Mouse (Mus musculus) ovary, postnatal 36 days (tissue): Measurements from ENCODE around the gene Foxi2.

ENCODE experiments used
- DNase-seq: peaks from one replicate; pipeline ENCODE4 v3.0.0; 2022; ENCODE audit warnings: low spot score, mixed read lengths

The Foxi2 gene

GRCm38 (mm10) chr7:135410237-135410965 lies at the start of gene Foxi2:
TSS of gene Foxi2 (plus strand) at chr7:135410308.
- DNase-seq: no peak

GRCm38 (mm10) chr7:135364606-135365005 lies 45.5 kb upstream of the Foxi2 start:
- no peak for DNase-seq

GRCm38 (mm10) chr7:135376048-135376447 lies 34.1 kb upstream of the Foxi2 start:
- DNase-seq: no peak

- peak; percentile 9 for DNase-seq
Measured at GRCm38 (mm10) chr7:135376932-135377331, 33.2 kb upstream of the Foxi2 start.

- DNase-seq: no peak
Measured at GRCm38 (mm10) chr7:135378331-135378730, 31.8 kb upstream of the Foxi2 start.

- DNase-seq: no peak
Measured at GRCm38 (mm10) chr7:135389039-135389438, 21.1 kb upstream of the Foxi2 start.

GRCm38 (mm10) chr7:135392949-135393542 lies 17.1 kb upstream of the Foxi2 start:
- DNase-seq: no peak

- no peak for DNase-seq
Measured at GRCm38 (mm10) chr7:135394436-135394835, 15.7 kb upstream of the Foxi2 start.

- no peak for DNase-seq
Measured at GRCm38 (mm10) chr7:135395242-135395641, 14.9 kb upstream of the Foxi2 start.

- DNase-seq: no peak
Measured at GRCm38 (mm10) chr7:135397096-135397495, 13.0 kb upstream of the Foxi2 start.

- no peak for DNase-seq
Measured at GRCm38 (mm10) chr7:135397874-135398273, 12.2 kb upstream of the Foxi2 start.

- peak; percentile 52 for DNase-seq
Measured at GRCm38 (mm10) chr7:135403416-135403815, 6.7 kb upstream of the Foxi2 start.

GRCm38 (mm10) chr7:135406761-135407160 lies 3.3 kb upstream of the Foxi2 start:
- no peak for DNase-seq

GRCm38 (mm10) chr7:135408501-135408900 lies 1.6 kb upstream of the Foxi2 start:
- DNase-seq: no peak

GRCm38 (mm10) chr7:135412357-135412756 lies 2.2 kb downstream of the Foxi2 start:
- DNase-seq: no peak

- DNase-seq: no peak
Measured at GRCm38 (mm10) chr7:135428840-135429239, 18.7 kb downstream of the Foxi2 start.

- DNase-seq: no peak
Measured at GRCm38 (mm10) chr7:135430903-135431302, 20.8 kb downstream of the Foxi2 start.

GRCm38 (mm10) chr7:135443903-135444302 lies 33.8 kb downstream of the Foxi2 start:
- DNase-seq: no peak

- DNase-seq: no peak
Measured at GRCm38 (mm10) chr7:135451340-135451739, 41.2 kb downstream of the Foxi2 start.

GRCm38 (mm10) chr7:135452366-135452765 lies 42.3 kb downstream of the Foxi2 start:
- DNase-seq: no peak

GRCm38 (mm10) chr7:135453690-135454089 lies 43.6 kb downstream of the Foxi2 start:
- DNase-seq: peak; percentile 15
